Mouse (Mus musculus) cerebellum, adult (tissue): ENCODE measurements around the gene Mut.

Source experiments
- ATAC-seq: cut with Nextera tagmentation; 2 replicates; pipeline ENCODE4 v1.9.2; 2017; ENCODE audit warnings: mild to moderate bottlenecking, moderate library complexity, mixed read lengths; ENCODE audit not compliant: insufficient number of reproducible peaks, low FRiP score, low TSS enrichment

The Mut gene

DNA sequence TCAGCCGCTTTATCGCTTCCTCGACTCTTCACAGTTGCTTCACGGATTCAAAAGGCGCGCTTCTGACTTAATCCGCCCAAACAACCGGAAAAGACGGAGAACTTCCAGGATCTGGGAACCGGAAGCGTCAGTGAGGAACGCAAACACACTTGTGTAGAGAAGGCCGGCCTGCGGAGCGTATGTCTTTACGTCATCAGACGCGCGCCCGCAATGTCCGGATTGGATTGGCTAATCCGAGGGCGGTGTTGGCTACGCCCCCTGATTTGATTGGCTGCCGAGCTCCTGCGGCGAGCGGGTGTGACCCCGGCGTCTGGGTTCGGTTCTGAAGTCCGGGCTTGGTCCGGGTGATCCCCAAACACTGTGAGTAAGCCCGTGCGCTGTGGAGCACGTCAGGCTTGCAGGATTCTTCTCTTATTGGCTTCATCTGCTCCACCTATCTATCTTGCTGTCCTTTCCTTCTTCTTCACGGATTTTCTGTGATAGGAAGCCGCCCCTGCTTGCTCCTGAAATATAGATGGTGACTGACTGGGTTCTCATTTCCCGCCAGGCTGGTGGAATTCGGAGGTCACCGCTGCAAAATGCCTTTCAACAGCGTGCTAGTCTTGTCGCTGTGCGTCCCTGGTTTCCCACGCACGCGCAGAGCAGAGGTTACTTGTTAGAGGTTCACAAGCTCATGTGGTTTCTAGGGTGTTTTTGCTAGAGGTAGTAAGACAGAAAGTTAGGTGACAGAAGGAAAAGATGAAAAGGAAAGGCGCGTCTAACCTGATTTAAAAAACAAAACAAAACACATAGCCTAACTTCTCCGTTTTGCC is at the start of gene Mut, which contains the start of gene Cenpq:
Gene Mut (plus strand): TSS at position 266 of the 812 bp plus-strand sequence.
Gene Cenpq (minus strand): TSS at position 628 of the 812 bp plus-strand sequence.
- peak; percentile 98 for ATAC-seq

DNA sequence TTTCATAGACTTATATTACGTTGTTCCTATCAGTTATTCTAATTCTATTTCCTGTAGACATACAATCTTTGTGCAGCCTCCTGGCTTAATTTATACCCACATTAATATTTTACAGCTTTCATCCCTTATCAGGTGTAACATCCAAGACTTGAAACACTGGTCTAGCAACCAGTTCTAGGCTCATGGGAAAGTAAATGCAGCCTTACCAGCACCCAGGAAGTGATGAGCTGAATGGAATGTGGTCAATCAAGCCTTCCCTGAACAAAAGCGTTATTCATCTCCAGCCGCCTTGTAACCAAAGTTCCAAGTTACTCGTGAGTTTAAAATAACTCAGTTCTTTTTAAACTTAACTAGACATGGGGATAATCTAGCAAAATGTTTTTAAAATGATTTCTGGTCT is 49.3 kb upstream of the Mut start:
- ATAC-seq = no peak

DNA sequence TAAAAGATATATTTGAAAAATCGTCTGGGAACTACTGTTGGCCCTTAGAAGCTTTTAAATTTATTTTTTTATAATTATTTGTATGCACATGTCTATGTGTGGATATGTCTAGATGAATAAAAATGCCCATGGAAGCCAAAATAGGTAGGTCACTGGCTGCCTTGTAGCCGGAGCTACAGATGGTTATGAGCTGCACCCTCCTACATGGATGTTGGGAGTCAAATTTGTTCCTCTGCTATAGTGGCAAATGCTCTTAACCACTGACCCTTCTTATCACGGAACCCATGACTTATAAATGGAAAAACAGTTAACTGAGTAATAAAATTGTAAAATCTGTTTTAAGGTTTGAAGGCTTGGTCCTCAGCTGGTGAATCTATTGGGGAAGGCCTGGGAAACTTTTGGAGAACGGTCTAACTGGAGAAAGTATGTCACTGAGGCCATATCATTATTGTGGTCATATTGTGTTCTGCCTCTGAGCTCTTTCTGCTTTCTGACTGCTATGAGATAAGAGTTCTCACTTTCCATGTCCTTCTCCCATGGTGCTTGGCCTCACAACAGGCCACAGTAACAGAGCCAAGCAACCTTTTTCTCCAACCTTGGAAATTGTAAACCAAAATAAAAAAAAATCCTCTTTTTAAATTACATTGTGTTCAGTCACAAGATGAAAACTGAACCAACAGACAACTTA is 46.5 kb upstream of the Mut start:
- ATAC-seq = no peak

DNA sequence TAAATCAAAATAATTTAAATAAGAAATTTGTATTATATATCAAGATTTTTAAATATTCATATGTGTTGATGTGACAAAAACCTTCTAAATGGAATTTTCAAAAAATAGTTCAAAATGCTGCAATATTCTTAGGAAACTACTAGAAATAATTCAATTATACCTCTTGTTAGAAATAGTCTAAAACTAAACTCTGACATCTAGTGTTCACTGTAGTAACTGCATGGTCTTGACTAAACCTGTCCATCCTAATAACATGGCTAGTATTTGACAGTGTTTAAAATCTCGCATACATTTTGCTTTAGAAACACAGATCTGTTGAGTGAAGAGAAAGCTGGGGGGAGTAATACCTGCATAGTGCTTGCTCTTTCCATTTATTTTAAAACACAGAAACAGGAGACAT is 37.6 kb upstream of the Mut start:
- ATAC-seq = no peak

DNA sequence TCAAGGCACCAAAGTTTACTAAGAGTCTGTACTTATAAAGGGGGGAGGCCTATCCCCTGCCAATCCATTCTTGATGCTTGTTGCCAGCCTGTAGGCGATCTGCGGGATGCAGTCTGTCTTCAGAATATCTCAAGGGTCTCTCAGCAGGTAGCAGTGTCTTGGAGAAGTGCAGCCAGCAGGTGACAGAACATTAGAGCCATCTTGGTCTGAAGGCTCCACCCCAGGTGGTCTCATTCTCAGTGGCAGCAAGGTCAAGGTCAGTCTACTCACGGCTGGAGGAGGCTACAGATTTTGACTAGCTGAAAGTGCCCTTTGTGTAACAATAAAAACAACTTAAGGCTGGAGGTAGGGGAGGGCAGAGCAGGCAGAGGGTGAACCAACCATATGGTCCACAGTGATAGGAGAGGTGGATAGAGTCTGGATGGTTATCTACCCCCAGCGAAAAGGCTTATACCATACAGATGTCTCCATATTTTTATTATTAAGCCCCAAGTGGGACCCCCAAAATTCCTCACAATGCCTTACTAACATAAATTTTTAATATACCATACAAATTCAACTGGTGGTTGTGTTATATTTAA is 34.6 kb upstream of the Mut start:
- no peak for ATAC-seq

DNA sequence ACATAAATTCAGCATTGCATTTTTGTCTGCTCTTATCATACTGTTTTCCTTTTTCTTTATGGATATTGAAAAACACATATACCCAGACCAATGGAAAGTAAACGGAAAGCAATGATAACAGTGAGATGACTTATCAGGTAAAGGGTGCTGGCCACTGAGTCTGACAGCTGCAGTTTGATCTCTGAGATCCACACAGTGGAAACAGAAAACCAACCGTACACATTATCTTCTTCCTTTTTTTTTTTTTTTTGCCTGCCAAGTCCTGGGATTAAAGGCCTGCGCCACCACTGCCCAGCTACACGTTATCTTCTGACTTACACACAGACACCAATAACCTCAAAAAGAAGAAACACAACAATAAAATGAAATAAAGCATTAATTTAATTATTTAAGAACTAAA is 31.1 kb upstream of the Mut start:
- no peak for ATAC-seq

DNA sequence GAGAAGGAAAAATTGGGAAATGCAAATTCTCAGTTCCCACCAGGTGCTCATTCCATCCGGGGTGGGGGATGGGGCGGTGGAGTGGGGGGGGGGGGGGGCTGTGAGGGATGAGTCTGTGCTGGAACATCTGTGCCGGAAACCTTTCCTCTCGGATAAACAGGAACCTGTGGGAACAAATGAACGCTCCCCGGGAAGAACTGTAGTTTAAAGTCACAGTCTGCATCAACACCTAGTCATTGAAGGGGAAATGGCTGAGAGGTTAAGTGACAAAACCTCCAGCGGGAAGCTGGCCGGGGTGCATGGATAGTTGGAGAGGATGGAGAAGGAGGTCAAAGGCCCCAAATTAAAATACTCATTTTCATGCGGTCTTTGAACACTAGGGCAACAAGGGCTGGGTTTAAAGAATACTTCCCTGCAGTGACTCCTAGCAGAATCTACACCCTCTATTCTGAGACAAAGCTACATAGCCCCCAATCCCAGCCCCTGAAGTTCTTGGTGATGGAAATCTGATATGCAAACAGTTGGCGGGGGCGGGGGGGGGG is 30.4 kb upstream of the Mut start:
- ATAC-seq = peak; percentile 36; the same call in 1 of the 2 replicates

DNA sequence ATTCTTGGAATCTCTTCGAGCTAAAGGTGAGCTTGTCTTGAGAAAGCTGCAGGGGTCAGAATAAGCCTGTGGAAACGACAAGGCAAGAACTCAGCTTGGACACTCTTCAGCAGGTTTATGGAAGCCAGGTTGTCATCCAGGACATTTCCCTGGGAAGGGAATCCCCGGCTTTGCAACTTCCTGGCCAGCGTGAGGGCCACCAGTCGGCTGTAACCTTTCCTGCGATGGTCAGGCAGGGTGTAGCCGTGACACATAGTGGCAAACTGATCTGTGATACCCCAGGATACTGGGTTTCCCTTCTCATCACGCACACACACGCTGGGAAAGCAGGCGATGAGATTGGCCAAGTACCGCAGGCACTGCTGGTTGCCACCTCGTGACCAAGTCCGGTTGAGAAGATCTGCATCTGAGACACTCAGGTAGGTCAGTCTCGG is 29.7 kb upstream of the Mut start:
- ATAC-seq = peak; percentile 82

DNA sequence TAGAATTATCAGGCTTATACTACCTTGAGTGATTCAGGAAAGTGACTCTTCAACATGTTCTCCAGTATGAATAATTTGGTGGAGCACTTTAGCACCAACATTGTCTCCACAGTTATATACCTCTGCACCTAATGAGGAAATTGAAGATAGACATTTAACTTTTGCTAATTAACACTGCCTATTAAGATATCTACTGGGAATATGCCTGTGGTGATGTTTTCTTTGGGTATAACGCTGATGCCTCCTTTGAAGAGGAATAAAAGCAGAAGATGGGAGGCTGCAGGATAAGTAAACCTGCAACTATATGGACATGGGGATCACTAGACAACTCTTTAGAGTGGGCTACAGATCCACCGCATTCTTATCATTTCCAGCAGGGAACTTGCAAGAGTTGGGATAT is 20.2 kb upstream of the Mut start, which contains the start of gene Glyatl3:
Gene Glyatl3 (minus strand): TSS at position 101 of the 400 bp plus-strand sequence.
- ATAC-seq = no peak

DNA sequence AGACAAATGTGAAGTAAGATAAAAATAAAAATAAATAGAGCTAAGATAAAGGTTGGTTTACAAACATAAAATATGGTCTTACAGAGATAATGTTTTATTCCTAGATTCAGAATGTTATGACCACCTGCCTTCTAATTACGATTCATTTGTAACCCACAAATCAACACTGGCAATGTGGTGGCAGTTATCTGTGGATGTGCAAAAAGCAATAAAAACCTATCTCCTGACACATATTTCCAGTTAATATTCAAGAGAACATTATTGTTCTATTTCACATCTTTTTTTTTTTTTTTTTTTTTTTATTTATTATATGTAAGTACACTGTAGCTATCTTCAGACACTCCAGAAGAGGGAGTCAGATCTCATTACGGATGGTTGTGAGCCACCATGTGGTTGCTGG is 19.0 kb upstream of the Mut start:
- no peak for ATAC-seq

DNA sequence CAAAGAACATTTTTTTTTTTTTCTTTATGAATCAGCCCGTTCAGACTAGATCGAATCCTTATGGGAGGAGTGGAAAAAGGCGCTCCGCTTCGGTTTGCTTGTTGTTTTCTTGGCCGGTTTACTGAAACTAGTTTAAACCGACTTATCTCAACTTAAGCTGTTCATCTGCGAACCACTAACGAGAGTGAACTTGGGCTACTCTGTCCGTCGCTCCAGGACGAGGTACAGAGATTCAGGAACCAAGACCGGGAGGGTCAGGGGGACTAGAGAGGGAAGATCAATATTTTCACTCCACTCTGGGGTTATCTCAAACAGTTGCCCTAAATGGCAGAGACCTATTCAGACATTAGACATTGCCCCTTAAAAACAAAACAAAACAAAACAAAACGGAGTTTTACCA is 500 bp upstream of the Mut start:
- ATAC-seq = peak; percentile 22; the same call in 1 of the 2 replicates

DNA sequence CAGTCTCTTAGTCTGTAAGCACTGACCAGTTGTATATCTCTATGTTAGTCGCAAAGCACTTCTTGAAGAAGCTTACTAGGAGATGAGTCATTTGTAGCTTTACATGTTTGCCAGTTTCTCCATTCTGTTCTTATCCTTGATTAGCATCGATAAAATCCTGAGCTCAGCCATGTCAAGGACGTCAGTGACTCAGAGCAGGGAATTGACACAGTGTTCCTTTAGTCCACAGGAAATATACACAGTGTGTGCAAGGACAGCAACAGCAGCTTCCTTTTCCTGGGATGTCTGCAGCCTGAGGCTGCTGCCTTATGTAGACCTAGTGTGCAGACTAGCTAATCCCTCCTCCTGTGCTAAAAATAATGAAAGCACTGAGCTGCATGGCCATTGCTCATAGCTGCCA is 14.0 kb downstream of the Mut start:
- no peak for ATAC-seq

DNA sequence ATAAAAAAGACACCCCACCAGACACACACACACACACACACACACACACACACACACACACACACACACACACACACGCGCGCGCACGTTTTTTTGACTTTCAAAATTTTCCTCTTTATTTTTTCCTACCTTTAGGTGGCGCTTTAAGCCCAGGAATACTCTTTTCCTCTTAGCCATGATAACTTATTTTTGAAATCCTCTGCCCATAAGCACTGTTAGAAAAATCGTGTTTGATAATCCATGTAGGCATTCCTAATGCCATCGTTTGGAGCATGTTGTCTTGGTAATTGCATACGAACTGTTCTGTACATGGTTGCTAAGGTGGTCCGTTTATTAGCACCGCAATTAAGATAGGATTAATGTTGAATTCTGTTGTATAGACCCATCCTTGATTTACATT is 43.4 kb downstream of the Mut start:
- no peak for ATAC-seq

DNA sequence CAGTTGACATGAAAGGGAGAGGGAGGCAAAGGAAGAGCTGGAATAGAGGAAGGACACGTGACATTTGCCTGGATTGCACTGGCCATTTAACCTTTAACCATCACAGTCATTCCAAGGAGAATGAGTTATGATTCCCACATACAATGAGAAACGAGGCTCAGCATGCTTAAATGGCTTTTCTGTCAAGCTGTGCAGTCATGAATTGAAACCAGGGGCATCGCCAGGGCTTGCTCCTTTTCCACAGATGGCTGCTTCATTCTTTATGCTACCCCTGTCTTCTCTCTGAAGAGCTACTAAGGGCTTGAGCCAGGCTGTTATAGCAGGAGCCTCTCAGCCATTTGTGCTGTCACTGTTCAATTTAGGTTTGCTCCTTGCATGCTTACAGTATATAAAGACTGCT is 57.6 kb downstream of the Mut start:
- ATAC-seq = no peak
